Mouse (Mus musculus) limb, embryonic 10.5 days (tissue): Measurements from ENCODE around the gene Fgf13. TPM values are rescaled to one million over a fixed set of nuclear protein-coding genes. Genes with fewer than 3 reads are reported as not detected.

ENCODE experiments used
- DNase-seq: peaks from one replicate; pipeline ENCODE4 v3.0.0-alpha.2; 2017; ENCODE audit warnings: low spot score
- H3K27ac ChIP-seq: fragments of 300-500 bp; sonication (generic); 2 replicates; pipeline ENCODE4 v1.5.1; 2016; ENCODE audit warnings: mild to moderate bottlenecking
- H3K27me3 ChIP-seq: fragments of 300-500 bp; sonication (generic); 2 replicates; pipeline ENCODE4 v1.6.1; 2016; ENCODE audit warnings: low read depth, mild to moderate bottlenecking; ENCODE audit not compliant: poor library complexity, severe bottlenecking
- H3K36me3 ChIP-seq: fragments of 300-500 bp; sonication (generic); 2 replicates; pipeline ENCODE4 v1.6.1; 2016; ENCODE audit warnings: mild to moderate bottlenecking, moderate library complexity
- H3K4me1 ChIP-seq: fragments of 300-500 bp; sonication (generic); 2 replicates; pipeline ENCODE4 v1.6.1; 2016
- H3K4me3 ChIP-seq: fragments of 300-500 bp; sonication (generic); 2 replicates; pipeline ENCODE4 v1.5.1; 2016; ENCODE audit warnings: mild to moderate bottlenecking, moderate library complexity
- H3K9me3 ChIP-seq: fragments of 300-500 bp; sonication (generic); replicated peaks from 2 replicates; pipeline ENCODE4 v1.6.1; 2016; ENCODE audit warnings: mild to moderate bottlenecking
- WGBS: fragments of 180-500 bp; shearing (Covaris S2); methylation state at CpG from one replicate; pipeline ENCODE4 v1.1.7; 2016; 5-methylcytosine and 5-hydroxymethylcytosine counted together
- polyA plus RNA-seq: library from polyadenylated mRNA; unstranded; fragments of >200 nt; fragmentation: Nextera tagmentation; extraction: Ambion mirVana; gene quantifications from 2 replicates; pipeline ENCODE4 v1.2.1, GENCODE M21; 2016

Fgf13 gene
- polyA plus RNA-seq, result 4.5 and 9.1 TPM in 2 replicates

GRCm38 (mm10) chrX:59567695-59568431 lies at the start of gene Fgf13:
Fgf13 (minus strand) TSS chrX:59568071.
- 8% methylated on average over 44 of the region's 47 CpGs for WGBS
- Histone ChIP-seq H3K27ac (peak within 1 kb of the TSS; percentile 82), H3K4me1 (peaks cover 6% of the 10 kb centered on the region; the same call in 1 of the 2 replicates), H3K36me3 (no peaks in the 10 kb centered on the region), H3K9me3 (no peaks in the 10 kb centered on the region), H3K27me3 (peaks cover 61% of the 10 kb centered on the region), H3K4me3 (peak within 1 kb of the TSS; percentile 56)
- peak; percentile 46 for DNase-seq

DNA sequence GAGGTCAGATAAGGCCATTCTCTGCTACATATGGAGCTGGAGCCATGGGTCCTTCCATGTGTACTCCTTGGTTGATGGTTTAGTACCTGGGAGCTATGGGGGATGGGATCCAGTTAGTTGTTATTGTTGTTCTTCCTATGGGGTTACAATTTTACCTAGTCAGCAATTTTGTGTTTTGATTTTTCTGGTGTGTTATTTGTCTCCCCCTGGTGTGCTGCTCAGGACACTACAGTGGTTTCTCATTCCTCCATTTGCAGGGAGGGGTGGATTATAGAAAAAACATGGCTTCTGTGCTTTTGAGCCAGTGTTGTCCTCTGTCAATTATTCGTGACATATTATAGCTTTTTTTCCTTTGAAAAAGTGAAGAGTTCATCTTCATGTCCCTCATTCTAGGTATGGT lies 38.7 kb upstream of the Fgf13 start:
- Histone ChIP-seq H3K36me3 (no peaks in the 10 kb centered on the region), H3K27ac (no peak overlapping the region), H3K4me3 (no peak overlapping the region), H3K27me3 (no peaks in the 10 kb centered on the region), H3K4me1 (no peaks in the 10 kb centered on the region), H3K9me3 (no peaks in the 10 kb centered on the region)
- WGBS, result 68% methylated on average over 1 of the region's 1 CpGs
- no peak for DNase-seq

DNA sequence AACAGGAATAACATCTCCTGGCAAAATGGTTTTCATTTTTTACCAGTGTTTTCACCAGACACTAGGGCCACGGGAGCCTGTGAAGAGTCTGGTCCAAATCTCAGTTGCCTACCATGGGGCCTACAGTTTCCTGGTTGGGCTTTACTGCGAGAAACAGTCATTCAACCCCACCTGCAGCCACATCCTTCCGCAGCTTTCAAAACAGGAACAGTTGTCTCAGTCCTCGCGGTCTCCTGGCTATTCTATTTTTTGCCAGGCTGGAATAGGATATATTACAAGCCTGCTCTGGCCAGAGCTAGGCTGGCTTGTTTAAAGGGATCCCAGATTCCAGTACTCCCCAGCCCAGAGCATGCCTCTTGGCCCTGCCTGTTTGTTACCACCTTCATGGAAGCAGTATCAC lies 21.2 kb upstream of the Fgf13 start:
- no peaks in the 10 kb centered on the region for H3K36me3 ChIP-seq
- H3K9me3 ChIP-seq, result no peaks in the 10 kb centered on the region
- 32% methylated on average over 5 of the region's 5 CpGs for WGBS

DNA sequence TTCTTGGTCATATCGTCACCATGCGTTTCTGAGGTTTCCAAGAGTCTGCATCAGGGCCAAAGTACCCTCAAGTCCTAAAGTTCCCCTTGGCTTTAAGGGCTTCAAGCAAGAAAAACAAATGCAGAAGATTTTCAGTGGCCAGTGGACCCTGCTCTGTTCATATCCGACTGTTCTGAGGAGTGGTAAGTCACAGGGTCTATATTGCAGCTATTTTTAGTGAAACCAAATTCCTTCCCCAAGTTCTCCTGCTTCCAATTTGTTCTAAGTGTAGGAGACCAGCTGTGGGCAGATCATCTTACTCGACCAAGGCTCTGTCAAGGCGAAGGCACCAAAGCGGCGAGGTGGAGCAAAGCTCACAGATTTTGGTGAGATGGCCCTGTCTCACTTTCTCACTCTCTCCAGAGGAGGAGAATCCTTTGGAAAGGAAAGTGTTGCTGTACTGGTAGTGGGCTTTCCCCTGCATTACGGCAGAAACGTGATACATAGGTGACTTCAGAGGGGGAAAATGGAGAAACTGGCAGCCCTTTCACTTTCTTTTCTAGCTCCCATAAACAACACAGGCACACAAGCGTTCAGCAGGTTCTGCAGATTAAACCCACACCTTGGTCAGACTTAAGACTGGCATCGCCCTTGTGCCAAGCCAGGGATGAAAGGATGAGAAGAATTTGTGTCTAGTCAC lies 17.8 kb upstream of the Fgf13 start:
- no peak for DNase-seq
- Histone ChIP-seq H3K9me3 (no peaks in the 10 kb centered on the region), H3K27ac (no peak overlapping the region), H3K27me3 (peaks cover 11% of the 10 kb centered on the region; the same call in 1 of the 2 replicates), H3K4me3 (no peak overlapping the region), H3K36me3 (no peaks in the 10 kb centered on the region), H3K4me1 (no peaks in the 10 kb centered on the region)
- 80% methylated on average over 11 of the region's 11 CpGs for WGBS

More for the DNA sequence above, 21.2 kb upstream of the Fgf13 start:
- Histone ChIP-seq H3K4me1 (no peaks in the 10 kb centered on the region), H3K27me3 (peaks cover 11% of the 10 kb centered on the region; the same call in 1 of the 2 replicates), H3K4me3 (no peak overlapping the region), H3K27ac (no peak overlapping the region)
- DNase-seq, result no peak

DNA sequence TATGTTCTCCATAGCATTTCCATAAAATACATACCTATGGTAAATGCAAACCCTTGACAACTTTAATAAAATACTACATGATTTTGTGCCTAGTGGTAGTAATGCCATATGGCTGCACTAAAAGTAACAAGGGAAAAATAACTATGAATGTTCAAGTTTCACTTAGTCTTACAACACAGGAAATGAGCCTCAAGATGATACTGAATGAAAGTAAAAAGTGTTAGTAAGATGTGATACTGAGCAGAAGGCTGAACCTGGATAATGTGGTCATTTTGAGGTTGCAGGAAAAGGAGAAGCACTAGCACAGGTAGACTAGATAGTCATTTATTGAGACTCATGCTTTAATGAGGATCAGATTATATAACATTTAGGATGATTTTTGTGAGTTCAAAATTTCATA lies 16.2 kb upstream of the Fgf13 start:
- Histone ChIP-seq H3K27ac (no peak overlapping the region), H3K4me1 (no peaks in the 10 kb centered on the region), H3K27me3 (peaks cover 11% of the 10 kb centered on the region; the same call in 1 of the 2 replicates), H3K4me3 (no peak overlapping the region), H3K9me3 (no peaks in the 10 kb centered on the region), H3K36me3 (no peaks in the 10 kb centered on the region)
- DNase-seq, result no peak

- Histone ChIP-seq H3K4me1 (peaks cover 6% of the 10 kb centered on the region; the same call in 1 of the 2 replicates), H3K9me3 (no peaks in the 10 kb centered on the region), H3K36me3 (no peaks in the 10 kb centered on the region), H3K27ac (peak overlapping the region; percentile 82), H3K4me3 (peak overlapping the region; percentile 56), H3K27me3 (peaks cover 61% of the 10 kb centered on the region)
- WGBS, result 7% methylated on average over 66 of the region's 75 CpGs
- DNase-seq, result peak; percentile 60
These were observed 811 bp downstream of the Fgf13 start for GRCm38 (mm10) chrX:59566826-59567694.

DNA sequence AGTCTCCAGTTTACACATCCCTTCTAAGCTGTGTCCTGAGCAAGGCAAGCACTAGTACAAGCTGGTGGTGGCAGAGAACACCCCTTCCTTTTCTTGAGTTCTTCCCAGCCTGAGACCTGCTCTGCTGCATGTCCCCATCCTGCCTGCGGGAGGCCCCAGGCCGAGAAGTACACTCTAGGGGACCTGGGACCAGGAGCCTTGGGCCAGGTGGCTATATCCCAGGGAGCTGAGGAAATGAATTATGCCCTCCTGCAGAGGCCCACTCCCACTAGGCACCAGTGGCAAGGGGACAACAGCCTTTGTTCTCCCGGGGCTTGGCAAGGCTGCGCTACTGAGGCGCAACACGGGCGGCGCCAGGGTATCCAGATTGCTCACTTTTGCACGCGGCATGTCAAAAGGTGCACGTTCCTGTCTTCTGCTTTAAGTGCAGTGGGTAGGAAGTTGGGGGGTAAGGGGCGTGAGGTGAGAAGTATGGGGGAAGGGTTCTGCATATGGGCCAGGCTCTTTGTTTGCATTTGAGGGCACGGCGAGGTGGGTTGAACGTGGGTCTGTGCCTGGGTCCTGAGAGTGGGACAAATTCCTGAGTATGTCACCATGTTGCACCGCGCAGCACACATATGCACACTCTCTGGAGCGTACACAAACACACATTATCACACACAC lies 1.7 kb downstream of the Fgf13 start:
- no peak overlapping the region for H3K27ac ChIP-seq
- H3K9me3 ChIP-seq, result no peaks in the 10 kb centered on the region
- no peaks in the 10 kb centered on the region for H3K36me3 ChIP-seq
- 23% methylated on average over 18 of the region's 18 CpGs for WGBS
- peak overlapping the region; percentile 56 for H3K4me3 ChIP-seq
- peak; percentile 40 for DNase-seq
- H3K4me1 ChIP-seq, result peaks cover 6% of the 10 kb centered on the region; the same call in 1 of the 2 replicates
- H3K27me3 ChIP-seq, result peaks cover 61% of the 10 kb centered on the region

GRCm38 (mm10) chrX:59547931-59548330 lies 19.9 kb downstream of the Fgf13 start:
- 79% methylated on average over 2 of the region's 2 CpGs for WGBS
- Histone ChIP-seq H3K4me1 (no peaks in the 10 kb centered on the region), H3K4me3 (no peak overlapping the region), H3K27me3 (no peaks in the 10 kb centered on the region), H3K9me3 (no peaks in the 10 kb centered on the region), H3K36me3 (no peaks in the 10 kb centered on the region), H3K27ac (no peak overlapping the region)
- DNase-seq, result no peak

DNA sequence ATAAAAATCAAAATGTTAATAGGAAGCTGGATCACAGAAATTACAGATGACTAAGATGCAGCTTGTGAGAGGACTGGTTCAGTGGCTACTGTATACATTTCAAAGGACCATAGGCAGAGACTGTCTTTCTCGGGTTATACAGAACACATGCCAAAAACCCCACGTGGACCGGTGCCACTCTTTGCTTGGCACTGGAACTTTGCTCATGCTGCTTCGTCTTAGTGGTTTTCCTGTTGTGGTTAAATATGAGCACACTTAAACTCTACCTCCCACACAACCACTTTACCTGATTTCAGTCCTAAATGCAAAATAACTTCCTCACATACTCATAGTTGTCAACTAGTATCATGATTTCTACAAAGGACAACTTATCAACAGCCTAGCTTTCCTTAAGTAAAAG lies 59.6 kb downstream of the Fgf13 start:
- H3K27ac ChIP-seq, result no peak overlapping the region
- WGBS, result 87% methylated on average over 4 of the region's 4 CpGs
- no peaks in the 10 kb centered on the region for H3K27me3 ChIP-seq
- no peak for DNase-seq
- no peak overlapping the region for H3K4me3 ChIP-seq
- H3K9me3 ChIP-seq, result no peaks in the 10 kb centered on the region
- H3K36me3 ChIP-seq, result no peaks in the 10 kb centered on the region
- no peaks in the 10 kb centered on the region for H3K4me1 ChIP-seq

DNA sequence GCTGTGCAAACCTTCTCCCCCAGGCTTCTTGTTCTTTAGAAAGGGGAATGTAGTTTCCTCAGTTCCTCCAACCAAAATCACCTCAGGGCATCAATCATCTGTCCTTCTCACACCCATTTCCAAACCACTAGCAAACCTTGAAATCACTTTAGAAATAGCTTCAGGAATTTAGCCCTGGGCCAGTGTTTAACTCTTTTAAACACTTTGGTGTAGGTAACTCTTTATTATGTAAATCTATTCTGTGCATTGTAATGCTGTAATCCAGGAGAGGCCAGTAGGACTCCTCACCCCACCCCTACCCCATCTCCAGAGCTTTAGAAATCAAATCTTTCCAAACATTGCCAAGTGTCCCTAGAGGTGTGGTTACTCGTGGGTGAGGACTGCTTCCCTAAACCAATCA lies 74.5 kb downstream of the Fgf13 start:
- no peaks in the 10 kb centered on the region for H3K9me3 ChIP-seq
- 74% methylated on average over 1 of the region's 1 CpGs for WGBS
- DNase-seq, result no peak
- H3K27me3 ChIP-seq, result no peaks in the 10 kb centered on the region
- no peaks in the 10 kb centered on the region for H3K4me1 ChIP-seq
- H3K4me3 ChIP-seq, result no peak overlapping the region
- no peaks in the 10 kb centered on the region for H3K36me3 ChIP-seq
- H3K27ac ChIP-seq, result no peak overlapping the region

GRCm38 (mm10) chrX:59485426-59485825 lies 82.4 kb downstream of the Fgf13 start:
- no peak for DNase-seq
- H3K4me3 ChIP-seq, result no peak overlapping the region
- 78% methylated on average over 2 of the region's 2 CpGs for WGBS

DNA sequence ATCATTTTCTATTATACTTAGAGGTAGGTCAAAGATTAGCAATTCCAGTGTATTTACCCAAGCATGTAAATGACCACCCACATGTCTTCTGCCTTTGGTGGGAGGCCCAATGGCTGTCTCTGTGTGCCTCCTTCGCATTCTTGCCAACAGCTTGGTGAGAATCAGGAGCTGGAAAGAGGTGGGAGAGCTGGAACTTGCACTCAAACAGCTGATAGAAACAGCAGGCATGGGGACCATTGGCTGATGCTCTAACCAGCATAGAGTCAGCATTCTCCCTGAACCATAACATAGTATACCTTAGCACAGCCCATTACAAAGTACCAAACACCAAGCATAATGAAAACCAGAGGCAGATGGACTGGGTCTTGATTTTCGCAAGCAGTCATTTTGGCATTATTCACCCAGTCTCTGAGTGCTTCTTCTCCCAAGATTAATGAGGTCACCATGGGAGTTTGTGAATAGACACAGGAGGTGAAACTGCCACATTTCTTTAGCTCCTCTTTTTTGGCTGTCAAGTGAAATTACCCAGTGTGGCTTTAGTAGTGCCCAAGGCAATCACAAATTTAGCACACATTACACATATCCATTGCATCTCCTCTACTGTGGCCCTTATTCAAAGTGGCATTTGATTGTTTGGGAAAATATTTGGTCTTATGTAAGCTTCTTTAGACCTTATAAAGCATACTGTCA lies 165.1 kb downstream of the Fgf13 start:
- 67% methylated on average over 2 of the region's 2 CpGs for WGBS

More at GRCm38 (mm10) chrX:59485426-59485825, 82.4 kb downstream of the Fgf13 start:
- no peak overlapping the region for H3K27ac ChIP-seq
- H3K27me3 ChIP-seq, result no peaks in the 10 kb centered on the region
- H3K4me1 ChIP-seq, result no peaks in the 10 kb centered on the region
- H3K36me3 ChIP-seq, result no peaks in the 10 kb centered on the region
- no peaks in the 10 kb centered on the region for H3K9me3 ChIP-seq

More for the DNA sequence above, 165.1 kb downstream of the Fgf13 start:
- no peak overlapping the region for H3K27ac ChIP-seq
- no peak for DNase-seq
- H3K27me3 ChIP-seq, result no peaks in the 10 kb centered on the region
- H3K4me3 ChIP-seq, result no peak overlapping the region
- no peaks in the 10 kb centered on the region for H3K9me3 ChIP-seq
- no peaks in the 10 kb centered on the region for H3K36me3 ChIP-seq
- H3K4me1 ChIP-seq, result no peaks in the 10 kb centered on the region
